ENCODE assay signal across 12 mouse cellular contexts in genomic region chr8:61758686-61759326, GRCm38 (mm10).
DNase-seq lines count a peak whose midpoint lies in the region; ATAC-seq and TF ChIP-seq lines count a peak whose summit lies in the region.
"Had no signal": no experiment of that assay in that cellular context is flagged by ENCODE, and none has a peak within 500 bp of the region (broad histone marks: within the 10 kb centered on the region; RNA-seq: fewer than 3 reads in every experiment).

No protein-coding gene starts in this region.

- no peak for TF ChIP-seq POLR2A in thymus, adult 2 months (IDR thresholded peaks at IDR 0.05; ENCODE audit: control insufficient read depth, extremely low read depth, insufficient read depth, low read length, poor library complexity)

- H3K9me3 ChIP-seq in embryonic facial prominence, embryonic 14.5 days (ENCODE audit: control insufficient read depth, low read length): no peaks in the 10 kb centered on the region
- H3K9me3 ChIP-seq in hindbrain, embryonic 15.5 days: no peaks in the 10 kb centered on the region
- no peaks in the 10 kb centered on the region for H3K9me3 ChIP-seq in neural tube, embryonic 12.5 days

- no peak for ATAC-seq in embryonic facial prominence, embryonic 14.5 days (ENCODE audit: low read depth)
- ATAC-seq in hindbrain, embryonic 15.5 days (ENCODE audit: low FRiP score, low read depth): 0 out of 2 replicates have a peak, but pooled peaks have one; percentile 50
- ATAC-seq in neural tube, embryonic 12.5 days (ENCODE audit: low FRiP score, low read depth): no peak
- no peak for ATAC-seq in monocyte, adult 5-6 weeks (replicated peaks; ENCODE audit: insufficient number of reproducible peaks, low FRiP score, low TSS enrichment, poor library complexity, severe bottlenecking)
- no peak for ATAC-seq in megakaryocyte, adult 5-6 weeks (ENCODE audit: poor library complexity, severe bottlenecking)

- peak overlapping the region; percentile 94 for H3K27ac ChIP-seq in embryonic facial prominence, embryonic 14.5 days (replicated peaks; ENCODE audit: low read depth, low read length)
- H3K27ac ChIP-seq in hindbrain, embryonic 15.5 days (replicated peaks): no peak overlapping the region; the same call in 1 of the 2 replicates
- H3K27ac ChIP-seq in neural tube, embryonic 12.5 days: no peak overlapping the region
- no peak overlapping the region for H3K27ac ChIP-seq in thymus, adult 2 months (ENCODE audit: control insufficient read depth, insufficient read depth, low read length)
- H3K27ac ChIP-seq: layer of hippocampus, adult 2 months had no signal

- peak overlapping the region; percentile 78 for H3K9ac ChIP-seq in embryonic facial prominence, embryonic 14.5 days (ENCODE audit: low read depth, low read length)
- H3K9ac ChIP-seq in hindbrain, embryonic 15.5 days: no peak overlapping the region
- peak overlapping the region; percentile 68; the same call in 1 of the 2 replicates for H3K9ac ChIP-seq in neural tube, embryonic 12.5 days

- H3K27me3 ChIP-seq in embryonic facial prominence, embryonic 14.5 days (replicated peaks; ENCODE audit: control insufficient read depth, insufficient read depth, low read length): no peaks in the 10 kb centered on the region
- no peaks in the 10 kb centered on the region for H3K27me3 ChIP-seq in hindbrain, embryonic 15.5 days
- H3K27me3 ChIP-seq in neural tube, embryonic 12.5 days (replicated peaks): no peaks in the 10 kb centered on the region
- H3K27me3 ChIP-seq in thymus, adult 2 months (ENCODE audit: control insufficient read depth, insufficient read depth, low read length): peaks cover 4% of the 10 kb centered on the region; the same call in 1 of the 2 replicates
- H3K27me3 ChIP-seq: CH12.LX had no signal

- H3K36me3 ChIP-seq in embryonic facial prominence, embryonic 14.5 days (ENCODE audit: control insufficient read depth, insufficient read depth, low read length): peaks cover 12% of the 10 kb centered on the region; the same call in 1 of the 2 replicates
- H3K36me3 ChIP-seq in hindbrain, embryonic 15.5 days: no peaks in the 10 kb centered on the region
- no peaks in the 10 kb centered on the region for H3K36me3 ChIP-seq in neural tube, embryonic 12.5 days
- no peaks in the 10 kb centered on the region for H3K36me3 ChIP-seq in thymus, adult 2 months (ENCODE audit: control insufficient read depth, insufficient read depth, low read length)

- peak overlapping the region; percentile 59 for H3K4me2 ChIP-seq in embryonic facial prominence, embryonic 14.5 days (ENCODE audit: low read depth, low read length)
- peak overlapping the region; percentile 86 for H3K4me2 ChIP-seq in hindbrain, embryonic 15.5 days
- peak overlapping the region; percentile 81 for H3K4me2 ChIP-seq in neural tube, embryonic 12.5 days (replicated peaks)

- H3K4me3 ChIP-seq in embryonic facial prominence, embryonic 14.5 days (ENCODE audit: low read depth, low read length): peak overlapping the region; percentile 68
- H3K4me3 ChIP-seq in hindbrain, embryonic 15.5 days: peak overlapping the region; percentile 56; the same call in 1 of the 2 replicates
- H3K4me3 ChIP-seq in neural tube, embryonic 12.5 days: peak overlapping the region; percentile 65
- H3K4me3 ChIP-seq in thymus, adult 2 months (ENCODE audit: control insufficient read depth, insufficient read depth, low read length): no peak overlapping the region

- peaks cover 34% of the 10 kb centered on the region for H3K4me1 ChIP-seq in embryonic facial prominence, embryonic 14.5 days (ENCODE audit: control insufficient read depth, insufficient read depth, low read length)
- peaks cover 15% of the 10 kb centered on the region for H3K4me1 ChIP-seq in hindbrain, embryonic 15.5 days (replicated peaks)
- peaks cover 19% of the 10 kb centered on the region for H3K4me1 ChIP-seq in neural tube, embryonic 12.5 days
- H3K4me1 ChIP-seq in thymus, adult 2 months (replicated peaks; ENCODE audit: control insufficient read depth, insufficient read depth, low read length): no peaks in the 10 kb centered on the region

- WGBS in embryonic facial prominence, embryonic 14.5 days: 12% methylated on average over 8 of the region's 8 CpGs
- WGBS in hindbrain, embryonic 15.5 days: 12% methylated on average over 8 of the region's 8 CpGs
- 18% methylated on average over 8 of the region's 8 CpGs for WGBS in neural tube, embryonic 12.5 days
- 86% methylated on average over 8 of the region's 8 CpGs for WGBS in thymus, adult 2 months

- peak; percentile 11 for DNase-seq in kidney, adult 9 months
- DNase-seq in kidney, postnatal 25 days: no peak
- peak; percentile 61 for DNase-seq in embryonic facial prominence, embryonic 14.5 days (ENCODE audit: low spot score)
- no peak for DNase-seq in thymus, adult 2 months
- DNase-seq: cerebellum, adult 11-12 months; spleen, adult 18-20 months had no signal

- TF ChIP-seq CTCF in thymus, adult 2 months (IDR thresholded peaks at IDR 0.05; ENCODE audit: borderline replicate concordance, control insufficient read depth, extremely low read depth, insufficient read depth, low read length, poor library complexity): no peak

Comparison
In these comparisons a context has a peak if more than half of its experiments do, and no peak if none do; other contexts are left out.
1. DNase-seq: peak in kidney, adult 9 months (single experiment) and embryonic facial prominence, embryonic 14.5 days (single experiment); none in kidney, postnatal 25 days (0 of 2) and thymus, adult 2 months (single experiment).
2. Peak in every context shown above with its lines, with median percentiles within 50 percentile points of each other: H3K4me2 ChIP-seq.